Mouse (Mus musculus) intestine, postnatal 0 days (tissue): ENCODE measurements around the gene Tmem253. TPM values are rescaled to one million over a fixed set of nuclear protein-coding genes. Genes with fewer than 3 reads are reported as not detected.

Source experiments
- ATAC-seq: fragments of 200-750 bp; cut with Nextera tagmentation; 2 replicates; pipeline ENCODE4 v1.8.0; 2017; ENCODE audit warnings: mild to moderate bottlenecking, moderate TSS enrichment, moderate library complexity
- H3K27ac ChIP-seq: fragments of 300-500 bp; sonication (generic); 2 replicates; pipeline ENCODE4 v1.5.1; 2014; ENCODE audit warnings: mild to moderate bottlenecking, low read depth, low read length, moderate library complexity
- H3K27me3 ChIP-seq: fragments of 300-500 bp; sonication (generic); replicated peaks from 2 replicates; pipeline ENCODE4 v1.6.1; 2014; ENCODE audit warnings: low read length, mixed read lengths; ENCODE audit not compliant: control insufficient read depth, insufficient read depth
- H3K36me3 ChIP-seq: fragments of 300-500 bp; sonication (generic); 2 replicates; pipeline ENCODE4 v1.6.1; 2014; ENCODE audit warnings: mild to moderate bottlenecking, moderate library complexity; ENCODE audit not compliant: control insufficient read depth, insufficient read depth
- H3K4me1 ChIP-seq: fragments of 300-500 bp; sonication (generic); replicated peaks from 2 replicates; pipeline ENCODE4 v1.6.1; 2014; ENCODE audit warnings: antibody characterized with exemption, low read length, mixed read lengths; ENCODE audit not compliant: control insufficient read depth, insufficient read depth
- H3K4me2 ChIP-seq: fragments of 300-500 bp; sonication (generic); replicated peaks from 2 replicates; pipeline ENCODE4 v1.6.1; 2014; ENCODE audit warnings: low read depth, mild to moderate bottlenecking, moderate library complexity
- H3K4me3 ChIP-seq: fragments of 300-500 bp; sonication (generic); 2 replicates; pipeline ENCODE4 v1.5.1; 2014; ENCODE audit warnings: low read depth, low read length
- H3K9ac ChIP-seq: fragments of 300-500 bp; sonication (generic); 2 replicates; pipeline ENCODE4 v1.6.1; 2014; ENCODE audit warnings: mild to moderate bottlenecking, low read depth, low read length
- H3K9me3 ChIP-seq: fragments of 300-500 bp; sonication (generic); 2 replicates; pipeline ENCODE4 v1.6.1; 2016; ENCODE audit warnings: mixed run types; ENCODE audit not compliant: control insufficient read depth
- CTCF ChIP-seq: sonication (generic); IDR thresholded peaks from 2 replicates; pipeline ENCODE4 v1.5.1; 2016; ENCODE audit warnings: low read depth, mild to moderate bottlenecking, control low read depth, antibody characterized with exemption, moderate library complexity
- WGBS: fragments of 180-500 bp; shearing (Covaris S2); extraction: QIAGEN DNeasy Blood & Tissue Kit; methylation state at CpG from one replicate; pipeline ENCODE4 v1.1.7; 2014; 5-methylcytosine and 5-hydroxymethylcytosine counted together
- polyA plus RNA-seq: library from polyadenylated mRNA; unstranded; fragments of >200 nt; fragmentation: Nextera tagmentation; extraction: Ambion mirVana; gene quantifications from 2 replicates; pipeline ENCODE4 v1.2.1, GENCODE M21; 2015

The Tmem253 gene
- polyA plus RNA-seq, 1 experiment from 2014 or later = 224 TPM

- H3K27me3 ChIP-seq = no peaks in the 10 kb centered on the region
- no peaks in the 10 kb centered on the region for H3K9me3 ChIP-seq
- no peak for ATAC-seq
- no peak overlapping the region for H3K4me3 ChIP-seq
- WGBS = 58% methylated on average over 6 of the region's 6 CpGs
- no peak for TF ChIP-seq CTCF
- H3K4me2 ChIP-seq = no peak overlapping the region
- H3K9ac ChIP-seq = no peak overlapping the region
- H3K27ac ChIP-seq = no peak overlapping the region
- H3K36me3 ChIP-seq = peaks cover 58% of the 10 kb centered on the region
- H3K4me1 ChIP-seq = no peaks in the 10 kb centered on the region
Measured at GRCm38 (mm10) chr14:52005616-52006015, 9.8 kb upstream of the Tmem253 start.

- ATAC-seq = no peak
- no peak overlapping the region; the same call in 1 of the 2 replicates for H3K27ac ChIP-seq
- H3K9me3 ChIP-seq = no peaks in the 10 kb centered on the region
- peak; percentile 61 for TF ChIP-seq CTCF
- peaks cover 55% of the 10 kb centered on the region for H3K36me3 ChIP-seq
- H3K9ac ChIP-seq = no peak overlapping the region
- no peaks in the 10 kb centered on the region for H3K27me3 ChIP-seq
- no peaks in the 10 kb centered on the region for H3K4me1 ChIP-seq
- WGBS = 85% methylated on average over 8 of the region's 8 CpGs
- no peak overlapping the region for H3K4me2 ChIP-seq
- H3K4me3 ChIP-seq = no peak overlapping the region
Measured at GRCm38 (mm10) chr14:52006241-52006640, 9.2 kb upstream of the Tmem253 start.

- TF ChIP-seq CTCF = no peak
- Histone ChIP-seq H3K27ac (no peak overlapping the region; the same call in 1 of the 2 replicates), H3K4me2 (no peak overlapping the region), H3K4me1 (no peaks in the 10 kb centered on the region), H3K27me3 (no peaks in the 10 kb centered on the region), H3K36me3 (peaks cover 55% of the 10 kb centered on the region), H3K4me3 (no peak overlapping the region), H3K9ac (no peak overlapping the region), H3K9me3 (no peaks in the 10 kb centered on the region)
- WGBS = 90% methylated on average over 23 of the region's 23 CpGs
- ATAC-seq = no peak
Measured at GRCm38 (mm10) chr14:52006771-52007170, 8.7 kb upstream of the Tmem253 start.

GRCm38 (mm10) chr14:52008321-52009203 is 6.9 kb upstream of the Tmem253 start:
- H3K27me3 ChIP-seq = no peaks in the 10 kb centered on the region
- H3K9ac ChIP-seq = no peak overlapping the region
- no peaks in the 10 kb centered on the region for H3K4me1 ChIP-seq
- H3K9me3 ChIP-seq = no peaks in the 10 kb centered on the region
- no peak overlapping the region for H3K4me3 ChIP-seq
- ATAC-seq = peak; percentile 80
- peak overlapping the region; percentile 35; the same call in 1 of the 2 replicates for H3K4me2 ChIP-seq
- TF ChIP-seq CTCF = peak; percentile 100
- 53% methylated on average over 35 of the region's 38 CpGs for WGBS
- H3K36me3 ChIP-seq = peaks cover 41% of the 10 kb centered on the region
- no peak overlapping the region for H3K27ac ChIP-seq

- H3K9ac ChIP-seq = no peak overlapping the region
- no peaks in the 10 kb centered on the region for H3K27me3 ChIP-seq
- H3K36me3 ChIP-seq = peaks cover 36% of the 10 kb centered on the region
- ATAC-seq = no peak
- no peaks in the 10 kb centered on the region for H3K4me1 ChIP-seq
- 74% methylated on average over 26 of the region's 26 CpGs for WGBS
- H3K27ac ChIP-seq = no peak overlapping the region
- no peak for TF ChIP-seq CTCF
- no peak overlapping the region for H3K4me3 ChIP-seq
- H3K4me2 ChIP-seq = peak overlapping the region; percentile 35; the same call in 1 of the 2 replicates
- no peaks in the 10 kb centered on the region for H3K9me3 ChIP-seq
Measured at GRCm38 (mm10) chr14:52009361-52009760, 6.1 kb upstream of the Tmem253 start.

- Histone ChIP-seq H3K27ac (no peak overlapping the region), H3K36me3 (peaks cover 36% of the 10 kb centered on the region), H3K27me3 (no peaks in the 10 kb centered on the region), H3K4me2 (no peak overlapping the region), H3K9ac (no peak overlapping the region), H3K4me3 (no peak overlapping the region), H3K9me3 (no peaks in the 10 kb centered on the region), H3K4me1 (no peaks in the 10 kb centered on the region)
- ATAC-seq = no peak
- WGBS = 87% methylated on average over 6 of the region's 6 CpGs
- no peak for TF ChIP-seq CTCF
Measured at GRCm38 (mm10) chr14:52009841-52010240, 5.6 kb upstream of the Tmem253 start.
